Mouse (Mus musculus): ENCODE results near the gene Hhat.

- TF ChIP-seq CTCF (IDR thresholded peaks at IDR 0.05; ENCODE audit: low read depth, low read length): peak; percentile 93
- no peak for TF ChIP-seq POLR2A (IDR thresholded peaks at IDR 0.05; ENCODE audit: borderline replicate concordance, low read depth, low read length)
These were observed 25.6 kb downstream of the Hhat start for GRCm38 (mm10) chr1:192745240-192746101.

Measured in bone marrow macrophage, adult 2 months (primary cell).